Mouse (Mus musculus): ENCODE measurements around the gene Abhd2. TPM values are rescaled to one million over a fixed set of nuclear protein-coding genes. Genes with fewer than 3 reads are reported as not detected.

Gene Abhd2
- polyA plus RNA-seq, 1 experiment from 2014 or later = 4.2 TPM

GRCm38 (mm10) chr7:79308455-79309030 is 35.5 kb downstream of the Abhd2 start:
- H3K9me3 ChIP-seq (ENCODE audit: control insufficient read depth, low read length) = no peaks in the 10 kb centered on the region
- no peak overlapping the region for H3K4me3 ChIP-seq (ENCODE audit: control insufficient read depth in 1 of 2, insufficient read depth in 1 of 2, low read depth in 1 of 2, low read length in 2 of 2)
- H3K4me2 ChIP-seq (ENCODE audit: low read length) = no peak overlapping the region
- peaks cover 13 to 24% of the 10 kb centered on the region in 2 experiments for H3K4me1 ChIP-seq (ENCODE audit: control insufficient read depth in 2 of 2, insufficient read depth in 2 of 2, low read length in 2 of 2)
- no peak for ATAC-seq (ENCODE audit: insufficient number of reproducible peaks, insufficient read depth, low FRiP score, low read depth)
- 61% methylated on average over 8 of the region's 8 CpGs for WGBS
- no peak overlapping the region for H3K27ac ChIP-seq (replicated peaks in 1 of 2; ENCODE audit: control insufficient read depth in 1 of 2, insufficient read depth in 1 of 2, low read depth in 2 of 2, low read length in 2 of 2)
- H3K27me3 ChIP-seq (ENCODE audit: control insufficient read depth, insufficient read depth, low read length) = no peaks in the 10 kb centered on the region
- H3K36me3 ChIP-seq (ENCODE audit: control insufficient read depth, insufficient read depth, low read length) = no peaks in the 10 kb centered on the region
- no peak overlapping the region for H3K9ac ChIP-seq (ENCODE audit: low read length)

GRCm38 (mm10) chr7:79309247-79310190 is 36.5 kb downstream of the Abhd2 start:
- peaks cover 15 to 29% of the 10 kb centered on the region in 2 experiments for H3K4me1 ChIP-seq (ENCODE audit: control insufficient read depth in 2 of 2, insufficient read depth in 2 of 2, low read length in 2 of 2)
- 41% methylated on average over 19 of the region's 19 CpGs for WGBS
- no peak overlapping the region for H3K4me3 ChIP-seq (ENCODE audit: control insufficient read depth in 1 of 2, insufficient read depth in 1 of 2, low read depth in 1 of 2, low read length in 2 of 2)
- H3K27ac ChIP-seq (replicated peaks in 1 of 2; ENCODE audit: control insufficient read depth in 1 of 2, insufficient read depth in 1 of 2, low read depth in 2 of 2, low read length in 2 of 2) = no peak overlapping the region
- H3K36me3 ChIP-seq (ENCODE audit: control insufficient read depth, insufficient read depth, low read length) = no peaks in the 10 kb centered on the region
- peak; percentile 43; the same call in 1 of the 2 replicates for ATAC-seq (ENCODE audit: insufficient number of reproducible peaks, insufficient read depth, low FRiP score, low read depth)
- H3K9me3 ChIP-seq (ENCODE audit: control insufficient read depth, low read length) = no peaks in the 10 kb centered on the region
- no peak overlapping the region for H3K9ac ChIP-seq (ENCODE audit: low read length)
- H3K27me3 ChIP-seq (ENCODE audit: control insufficient read depth, insufficient read depth, low read length) = no peaks in the 10 kb centered on the region
- H3K4me2 ChIP-seq (ENCODE audit: low read length) = no peak overlapping the region

- H3K9ac ChIP-seq (ENCODE audit: low read length) = no peak overlapping the region
- H3K4me3 ChIP-seq (ENCODE audit: control insufficient read depth in 1 of 2, insufficient read depth in 1 of 2, low read depth in 1 of 2, low read length in 2 of 2) = no peak overlapping the region
- no peaks in the 10 kb centered on the region for H3K9me3 ChIP-seq (ENCODE audit: control insufficient read depth, low read length)
- H3K4me1 ChIP-seq (ENCODE audit: control insufficient read depth in 2 of 2, insufficient read depth in 2 of 2, low read length in 2 of 2) = peaks cover 15 to 29% of the 10 kb centered on the region in 2 experiments
- ATAC-seq (ENCODE audit: insufficient number of reproducible peaks, insufficient read depth, low FRiP score, low read depth) = no peak
- H3K27ac ChIP-seq (replicated peaks in 1 of 2; ENCODE audit: control insufficient read depth in 1 of 2, insufficient read depth in 1 of 2, low read depth in 2 of 2, low read length in 2 of 2) = no peak overlapping the region
- H3K4me2 ChIP-seq (ENCODE audit: low read length) = no peak overlapping the region
- no peaks in the 10 kb centered on the region for H3K27me3 ChIP-seq (ENCODE audit: control insufficient read depth, insufficient read depth, low read length)
- H3K36me3 ChIP-seq (ENCODE audit: control insufficient read depth, insufficient read depth, low read length) = no peaks in the 10 kb centered on the region
- WGBS = 76% methylated on average over 1 of the region's 1 CpGs
Measured at GRCm38 (mm10) chr7:79310191-79310555, 37.2 kb downstream of the Abhd2 start.

- H3K4me1 ChIP-seq (ENCODE audit: control insufficient read depth in 2 of 2, insufficient read depth in 2 of 2, low read length in 2 of 2) = peaks cover 21 to 41% of the 10 kb centered on the region in 2 experiments
- H3K4me2 ChIP-seq (ENCODE audit: low read length) = no peak overlapping the region
- H3K36me3 ChIP-seq (ENCODE audit: control insufficient read depth, insufficient read depth, low read length) = no peaks in the 10 kb centered on the region
- ATAC-seq (ENCODE audit: insufficient number of reproducible peaks, insufficient read depth, low FRiP score, low read depth) = no peak
- 92% methylated on average over 5 of the region's 5 CpGs for WGBS
- H3K9ac ChIP-seq (ENCODE audit: low read length) = no peak overlapping the region
- no peaks in the 10 kb centered on the region for H3K27me3 ChIP-seq (ENCODE audit: control insufficient read depth, insufficient read depth, low read length)
- no peak overlapping the region for H3K4me3 ChIP-seq (ENCODE audit: control insufficient read depth in 1 of 2, insufficient read depth in 1 of 2, low read depth in 1 of 2, low read length in 2 of 2)
- H3K9me3 ChIP-seq (ENCODE audit: control insufficient read depth, low read length) = no peaks in the 10 kb centered on the region
- H3K27ac ChIP-seq (replicated peaks in 1 of 2; ENCODE audit: control insufficient read depth in 1 of 2, insufficient read depth in 1 of 2, low read depth in 2 of 2, low read length in 2 of 2) = no peak overlapping the region
Measured at GRCm38 (mm10) chr7:79311420-79311988, 38.5 kb downstream of the Abhd2 start.

GRCm38 (mm10) chr7:79312246-79312645 is 39.2 kb downstream of the Abhd2 start:
- no peak overlapping the region for H3K9ac ChIP-seq (ENCODE audit: low read length)
- H3K4me2 ChIP-seq (ENCODE audit: low read length) = no peak overlapping the region

GRCm38 (mm10) chr7:79313519-79314059 is 40.6 kb downstream of the Abhd2 start:
- no peak overlapping the region for H3K9ac ChIP-seq (ENCODE audit: low read length)
- peaks cover 24 to 42% of the 10 kb centered on the region in 2 experiments for H3K4me1 ChIP-seq (ENCODE audit: control insufficient read depth in 2 of 2, insufficient read depth in 2 of 2, low read length in 2 of 2)
- H3K27me3 ChIP-seq (ENCODE audit: control insufficient read depth, insufficient read depth, low read length) = no peaks in the 10 kb centered on the region
- WGBS = 41% methylated on average over 12 of the region's 12 CpGs
- H3K4me2 ChIP-seq (ENCODE audit: low read length) = no peak overlapping the region
- H3K4me3 ChIP-seq (ENCODE audit: control insufficient read depth in 1 of 2, insufficient read depth in 1 of 2, low read depth in 1 of 2, low read length in 2 of 2) = no peak overlapping the region
- no peaks in the 10 kb centered on the region for H3K36me3 ChIP-seq (ENCODE audit: control insufficient read depth, insufficient read depth, low read length)
- H3K27ac ChIP-seq (replicated peaks in 1 of 2; ENCODE audit: control insufficient read depth in 1 of 2, insufficient read depth in 1 of 2, low read depth in 2 of 2, low read length in 2 of 2) = no peak overlapping the region
- ATAC-seq (ENCODE audit: insufficient number of reproducible peaks, insufficient read depth, low FRiP score, low read depth) = no peak
- no peaks in the 10 kb centered on the region for H3K9me3 ChIP-seq (ENCODE audit: control insufficient read depth, low read length)

More at GRCm38 (mm10) chr7:79312246-79312645, 39.2 kb downstream of the Abhd2 start:
- ATAC-seq (ENCODE audit: insufficient number of reproducible peaks, insufficient read depth, low FRiP score, low read depth) = no peak
- WGBS = 75% methylated on average over 8 of the region's 8 CpGs
- H3K36me3 ChIP-seq (ENCODE audit: control insufficient read depth, insufficient read depth, low read length) = no peaks in the 10 kb centered on the region
- no peaks in the 10 kb centered on the region for H3K9me3 ChIP-seq (ENCODE audit: control insufficient read depth, low read length)
- no peak overlapping the region for H3K4me3 ChIP-seq (ENCODE audit: control insufficient read depth in 1 of 2, insufficient read depth in 1 of 2, low read depth in 1 of 2, low read length in 2 of 2)
- H3K27me3 ChIP-seq (ENCODE audit: control insufficient read depth, insufficient read depth, low read length) = no peaks in the 10 kb centered on the region
- peaks cover 24 to 44% of the 10 kb centered on the region in 2 experiments for H3K4me1 ChIP-seq (ENCODE audit: control insufficient read depth in 2 of 2, insufficient read depth in 2 of 2, low read length in 2 of 2)
- no peak overlapping the region for H3K27ac ChIP-seq (replicated peaks in 1 of 2; ENCODE audit: control insufficient read depth in 1 of 2, insufficient read depth in 1 of 2, low read depth in 2 of 2, low read length in 2 of 2)

- Histone ChIP-seq H3K27me3 (ENCODE audit: control insufficient read depth, insufficient read depth, low read length) (no peaks in the 10 kb centered on the region), H3K27ac (replicated peaks in 1 of 2; ENCODE audit: control insufficient read depth in 1 of 2, insufficient read depth in 1 of 2, low read depth in 2 of 2, low read length in 2 of 2) (no peak overlapping the region), H3K4me2 (ENCODE audit: low read length) (no peak overlapping the region), H3K4me1 (ENCODE audit: control insufficient read depth in 2 of 2, insufficient read depth in 2 of 2, low read length in 2 of 2) (peaks cover 17 to 32% of the 10 kb centered on the region in 2 experiments), H3K36me3 (ENCODE audit: control insufficient read depth, insufficient read depth, low read length) (no peaks in the 10 kb centered on the region), H3K9me3 (ENCODE audit: control insufficient read depth, low read length) (no peaks in the 10 kb centered on the region), H3K4me3 (ENCODE audit: control insufficient read depth in 1 of 2, insufficient read depth in 1 of 2, low read depth in 1 of 2, low read length in 2 of 2) (no peak overlapping the region), H3K9ac (ENCODE audit: low read length) (no peak overlapping the region)
- no peak for ATAC-seq (ENCODE audit: insufficient number of reproducible peaks, insufficient read depth, low FRiP score, low read depth)
- 68% methylated on average over 5 of the region's 5 CpGs for WGBS
Measured at GRCm38 (mm10) chr7:79314517-79314916, 41.5 kb downstream of the Abhd2 start.

Data from heart, embryonic 14.5 days (tissue).